Mouse (Mus musculus) left cerebral cortex, adult 8-10 months (tissue): ENCODE data around the gene Lrrc4b. TPM values are rescaled to one million over a fixed set of nuclear protein-coding genes. Genes with fewer than 3 reads are reported as not detected.

ENCODE experiments used
- microRNA-seq, 2 experiments: library from miRNA; unstranded; fragments of <30 nt; microRNA quantifications; one replicate each; pipeline ENCODE4 v1.2.0; 2022
- total RNA-seq, 4 experiments: library from RNA; stranded (reverse); gene quantifications; 2 replicates each; pipeline ENCODE4 v1.2.4; 2022

Lrrc4b gene
- total RNA-seq, 4 experiments from 2014 or later = 272 to 301 (median 284) TPM

Small RNA genes within 50 kb of the gene (microRNA-seq; reads per million reads assigned to microRNA genes)
- gene Mir7052 = 11.9 to 17.2 reads per million in 2 experiments

Other genes with a start within 250 kb of the Lrrc4b start
- not detected for gene Klk1b24, start 240.8 kb upstream of the Lrrc4b start, total RNA-seq
- gene Klk1b3, start 230.8 kb upstream of the Lrrc4b start, total RNA-seq = not detected
- not detected for gene Klk1b4, start 221.6 kb upstream of the Lrrc4b start, total RNA-seq
- not detected for gene Klk1b5, start 213.1 kb upstream of the Lrrc4b start, total RNA-seq
- gene Klk1, start 203.7 kb upstream of the Lrrc4b start, total RNA-seq = not detected
- gene Gm36864, start 192.8 kb upstream of the Lrrc4b start, total RNA-seq = not detected
- gene 1700028J19Rik, start 182.3 kb upstream of the Lrrc4b start, total RNA-seq = 1 to 10 TPM in 3 of 4 experiments, under 1 TPM in 1; 0.87 to 1.8 (median 1.4) TPM
- gene 2410002F23Rik, start 182.3 kb upstream of the Lrrc4b start, total RNA-seq = 10 to 100 TPM; 81.6 to 96.2 (median 87.1) TPM
- under 1 TPM in 1 of 4 experiments, not detected in 3; 0.21 TPM for gene Acp4, start 171.6 kb upstream of the Lrrc4b start, total RNA-seq
- not detected for gene Gm15517, start 167.6 kb upstream of the Lrrc4b start, total RNA-seq
- gene Clec11a, start 122.1 kb upstream of the Lrrc4b start, total RNA-seq = 1 to 10 TPM; 2.6 to 3.7 (median 3.1) TPM
- gene Shank1, start 118.8 kb upstream of the Lrrc4b start, total RNA-seq = 100 to 1,000 TPM; 509 to 568 (median 540) TPM
- 10 to 100 TPM; 64.0 to 74.2 (median 69.8) TPM for gene Syt3, start 44.9 kb upstream of the Lrrc4b start, total RNA-seq
- 1 to 10 TPM; 1.5 to 2.8 (median 2.2) TPM for gene 1700008O03Rik, start 43.2 kb upstream of the Lrrc4b start, total RNA-seq
- 1 to 10 TPM; 5.2 to 9.7 (median 6.4) TPM for gene Aspdh, start 36.4 kb downstream of the Lrrc4b start, total RNA-seq
- 10 to 100 TPM; 84.0 to 90.6 (median 87.5) TPM for gene Josd2, start 39.0 kb downstream of the Lrrc4b start, total RNA-seq
- 100 to 1,000 TPM; 186 to 208 (median 193) TPM for gene Emc10, start 67.5 kb downstream of the Lrrc4b start, total RNA-seq
- gene Fam71e1, start 67.6 kb downstream of the Lrrc4b start, total RNA-seq = 10 to 100 TPM; 19.7 to 22.5 (median 20.8) TPM
- 1 to 10 TPM in 2 of 4 experiments, under 1 TPM in 2; 0.63 to 2.2 (median 1.4) TPM for gene Mybpc2, start 95.6 kb downstream of the Lrrc4b start, total RNA-seq
- gene Spib, start 103.1 kb downstream of the Lrrc4b start, total RNA-seq = under 1 TPM in 1 of 4 experiments, not detected in 3; 0.22 TPM
- gene Pold1, start 119.8 kb downstream of the Lrrc4b start, total RNA-seq = 10 to 100 TPM; 10.5 to 13.8 (median 12.8) TPM
- gene Nr1h2, start 124.9 kb downstream of the Lrrc4b start, total RNA-seq = 10 to 100 TPM; 61.1 to 71.4 (median 64.3) TPM
- not detected for gene Napsa, start 143.4 kb downstream of the Lrrc4b start, total RNA-seq
- gene Kcnc3, start 161.6 kb downstream of the Lrrc4b start, total RNA-seq = 10 to 100 TPM; 85.4 to 98.3 (median 97.3) TPM
- gene Myh14, start 241.8 kb downstream of the Lrrc4b start, total RNA-seq = 10 to 100 TPM; 26.2 to 34.1 (median 29.1) TPM